Mouse (Mus musculus) right cerebral cortex, adult 2 months (tissue): Measurements from ENCODE around the gene Atl2.

Experiments
- DNase-seq, 2 experiments: peaks; one replicate each; pipeline ENCODE4 v3.0.0; 2021 to 2022; ENCODE audit warnings: low spot score in 2 of 2

The Atl2 gene

GRCm38 (mm10) chr17:79818884-79819283, 77.0 kb downstream of the Atl2 start:
- DNase-seq = no peak

- no peak for DNase-seq
Measured at GRCm38 (mm10) chr17:79817995-79818394, 77.9 kb downstream of the Atl2 start.

GRCm38 (mm10) chr17:79817551-79817950, 78.4 kb downstream of the Atl2 start:
- DNase-seq = no peak

GRCm38 (mm10) chr17:79816896-79817295, 79.0 kb downstream of the Atl2 start:
- no peak for DNase-seq

- DNase-seq = no peak
Measured at GRCm38 (mm10) chr17:79810421-79810820, 85.5 kb downstream of the Atl2 start.

GRCm38 (mm10) chr17:79809491-79810316, 86.2 kb downstream of the Atl2 start:
- DNase-seq = no peak

- no peak for DNase-seq
Measured at GRCm38 (mm10) chr17:79807237-79807930, 88.5 kb downstream of the Atl2 start.

- DNase-seq = no peak
Measured at GRCm38 (mm10) chr17:79804747-79805146, 91.2 kb downstream of the Atl2 start.

GRCm38 (mm10) chr17:79802056-79802455, 93.9 kb downstream of the Atl2 start:
- DNase-seq = no peak

GRCm38 (mm10) chr17:79798831-79799230, 97.1 kb downstream of the Atl2 start:
- DNase-seq = no peak
